Mouse (Mus musculus): ENCODE results near the gene Gm7694.

DNA sequence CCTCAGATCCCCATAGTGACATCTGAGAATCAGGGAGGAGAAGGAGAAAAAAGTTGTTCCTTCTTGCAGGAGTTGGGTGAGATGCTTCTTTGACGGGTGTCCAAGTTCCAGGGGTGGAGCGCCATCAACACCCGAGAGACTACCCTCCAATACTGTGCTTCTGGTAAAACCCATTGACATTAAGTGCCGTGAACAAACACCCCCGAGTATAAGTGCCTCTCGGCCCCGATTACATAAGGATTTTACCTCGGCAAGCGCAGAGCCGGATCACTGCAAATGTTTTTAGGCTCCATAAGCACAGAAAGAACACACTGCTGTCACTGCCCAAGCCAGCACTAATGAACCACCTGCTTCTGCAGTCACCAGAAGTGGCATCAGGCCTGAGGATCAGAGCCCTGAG is 16.9 kb upstream of the Gm7694 start:
- TF ChIP-seq CTCF (IDR thresholded peaks at IDR 0.05; ENCODE audit: low read depth, low read length): no peak
- TF ChIP-seq POLR2A (IDR thresholded peaks at IDR 0.05; ENCODE audit: insufficient read depth, low read length): no peak
